Mouse (Mus musculus) spleen, postnatal 14 days (tissue): ENCODE measurements around the gene Gm10715.
A peak's percentile ranks its signal among the peaks of the same experiment; 100 is the strongest.
"Not testable (repeated sequence)": the region's sequence is repeated elsewhere in the genome, so short reads cannot be mapped to it uniquely, and the experiment has no call there.

Source experiments
- DNase-seq, 2 experiments: peaks; one replicate each; pipeline ENCODE4 v3.0.0; 2021 to 2022; ENCODE audit warnings: low spot score in 2 of 2

The Gm10715 gene

GRCm38 (mm10) chr9:3036577-3036976, at the start of gene Gm10715:
TSS of gene Gm10715 (plus strand) at chr9:3036877.
- DNase-seq: not testable (repeated sequence)

GRCm38 (mm10) chr9:3000445-3000972, 36.2 kb upstream of the Gm10715 start, which contains the start of gene Gm10722:
TSS of gene Gm10722 (plus strand) at chr9:3000922.
- not testable (repeated sequence) for DNase-seq

GRCm38 (mm10) chr9:3001006-3001405, 35.7 kb upstream of the Gm10715 start:
- DNase-seq: peak; percentile 17 to 18

- peak; percentile 100 for DNase-seq
Measured at GRCm38 (mm10) chr9:3001948-3002659, 34.6 kb upstream of the Gm10715 start.

- peak in 1 of 2 experiments; percentile 6 for DNase-seq
Measured at GRCm38 (mm10) chr9:3002794-3003396, 33.8 kb upstream of the Gm10715 start, which contains the start of gene Gm11168. TSS of gene Gm11168 (plus strand) at chr9:3003346.

GRCm38 (mm10) chr9:3006179-3006578, 30.5 kb upstream of the Gm10715 start:
- DNase-seq: not testable (repeated sequence)

GRCm38 (mm10) chr9:3006636-3007035, 30.0 kb upstream of the Gm10715 start:
- peak; percentile 81 to 83 for DNase-seq

GRCm38 (mm10) chr9:3007272-3007671, 29.4 kb upstream of the Gm10715 start:
- DNase-seq: not testable (repeated sequence)

GRCm38 (mm10) chr9:3009331-3009730, 27.3 kb upstream of the Gm10715 start:
- not testable (repeated sequence) for DNase-seq

GRCm38 (mm10) chr9:3012054-3012621, 24.5 kb upstream of the Gm10715 start:
- not testable (repeated sequence) for DNase-seq

- not testable (repeated sequence) for DNase-seq
Measured at GRCm38 (mm10) chr9:3012733-3013279, 23.9 kb upstream of the Gm10715 start, which contains the start of gene Gm10721. TSS of gene Gm10721 (plus strand) at chr9:3013140.

- DNase-seq: not testable (repeated sequence)
Measured at GRCm38 (mm10) chr9:3015354-3015753, 21.3 kb upstream of the Gm10715 start, which contains the start of gene Gm10720. TSS of gene Gm10720 (plus strand) at chr9:3015654.

- DNase-seq: peak; percentile 2 to 6
Measured at GRCm38 (mm10) chr9:3015896-3016295, 20.8 kb upstream of the Gm10715 start.

- not testable (repeated sequence) for DNase-seq
Measured at GRCm38 (mm10) chr9:3017108-3017507, 19.6 kb upstream of the Gm10715 start, which contains the start of gene Gm10719. TSS of gene Gm10719 (plus strand) at chr9:3017408.

- peak; percentile 92 to 100 for DNase-seq
Measured at GRCm38 (mm10) chr9:3018944-3019343, 17.7 kb upstream of the Gm10715 start.

GRCm38 (mm10) chr9:3019835-3020727, 16.6 kb upstream of the Gm10715 start:
- peak; percentile 85 for DNase-seq

GRCm38 (mm10) chr9:3022316-3023008, 14.2 kb upstream of the Gm10715 start:
- DNase-seq: peak; percentile 59 to 72

GRCm38 (mm10) chr9:3023312-3023984, 13.2 kb upstream of the Gm10715 start, which contains the start of gene Gm10718:
TSS of gene Gm10718 (plus strand) at chr9:3023547.
- peak; percentile 20 to 24 for DNase-seq

GRCm38 (mm10) chr9:3023985-3024648, 12.6 kb upstream of the Gm10715 start:
- peak; percentile 82 to 86 for DNase-seq
